Mouse (Mus musculus): ENCODE measurements at regions not wholly inside any gene's neighbourhood (a gene's known extent, or its start where the extent isn't known, plus 50 kb on each side); places are given as distances from the start of the nearest gene placed in this dataset.

- H3K4me2 ChIP-seq (ENCODE audit: insufficient read depth, low read depth, poor library complexity, severe bottlenecking) = no peak overlapping the region
- dilution Hi-C loops (cut with MboI; ENCODE audit: extremely low pct_ligation_motif_present, extremely low pct_unique_long_range_greater_than_20kb, low sequenced_read_pairs) = no loop called here
- in situ Hi-C loops (cut with MboI; ENCODE audit: low pct_ligation_motif_present, low pct_unique_long_range_greater_than_20kb, low sequenced_read_pairs) = loop anchor here (10.0 kb wide), 1 partner anchor 176 kb away; no protein-coding TSS in a partner anchor
- H3K9me3 ChIP-seq (replicated peaks; ENCODE audit: low read length) = no peaks in the 10 kb centered on the region
- no peaks in the 10 kb centered on the region for H3K4me1 ChIP-seq (ENCODE audit: control insufficient read depth in 1 of 2, insufficient read depth in 2 of 2)
- H3K36me3 ChIP-seq (replicated peaks in 1 of 2; ENCODE audit: control insufficient read depth in 1 of 2, insufficient read depth in 1 of 2, low read length in 1 of 2) = no peaks in the 10 kb centered on the region
- no peaks in the 10 kb centered on the region for H3K27me3 ChIP-seq (replicated peaks)
- no peaks in the 10 kb centered on the region for H3K79me2 ChIP-seq (replicated peaks; ENCODE audit: control insufficient read depth, extremely low read depth, insufficient read depth, poor library complexity, severe bottlenecking)
- no peak overlapping the region for H3K9ac ChIP-seq (ENCODE audit: insufficient read depth, low read depth)
- no peak overlapping the region for H3K4me3 ChIP-seq (replicated peaks in 1 of 3; ENCODE audit: low read depth in 2 of 3, low read length in 2 of 3, poor library complexity in 1 of 3)
- no peak for DNase-seq (ENCODE audit: extremely low read depth)
- H3K27ac ChIP-seq (ENCODE audit: insufficient read depth, low read depth) = no peak overlapping the region; the same call in 1 of the 2 replicates
- no peak for TF ChIP-seq PAX5 (IDR thresholded peaks at IDR 0.05; ENCODE audit: low read length)
- no peak for TF ChIP-seq TBP (conservative IDR thresholded peaks at IDR 0.05; ENCODE audit: low read depth, low read length)
- no peak for TF ChIP-seq RAD21 (IDR thresholded peaks at IDR 0.05; ENCODE audit: low read depth, low read length)
- no peak for TF ChIP-seq ELF1 (IDR thresholded peaks at IDR 0.05; ENCODE audit: low read depth, low read length)
- no peak for TF ChIP-seq JUND (conservative IDR thresholded peaks at IDR 0.05; ENCODE audit: low read depth, low read length)
- TF ChIP-seq USF1 (IDR thresholded peaks at IDR 0.05; ENCODE audit: low read depth, low read length) = no peak
- TF ChIP-seq BHLHE40 (IDR thresholded peaks at IDR 0.05; ENCODE audit: low read depth, low read length) = no peak
- no peak for TF ChIP-seq ETS1 (conservative IDR thresholded peaks at IDR 0.05; ENCODE audit: low read depth, low read length)
- no peak for TF ChIP-seq MEF2A (IDR thresholded peaks at IDR 0.05; ENCODE audit: borderline replicate concordance, low read depth, low read length)
- TF ChIP-seq CTCF (conservative IDR thresholded peaks at IDR 0.05 in 1 of 2, IDR thresholded peaks at IDR 0.05 in 1 of 2; ENCODE audit: low read depth in 2 of 2, low read length in 2 of 2) = no peak
Measured at GRCm38 (mm10) chr6:35388827-35389226, 62.9 kb upstream of the Fam180a start.

DNA sequence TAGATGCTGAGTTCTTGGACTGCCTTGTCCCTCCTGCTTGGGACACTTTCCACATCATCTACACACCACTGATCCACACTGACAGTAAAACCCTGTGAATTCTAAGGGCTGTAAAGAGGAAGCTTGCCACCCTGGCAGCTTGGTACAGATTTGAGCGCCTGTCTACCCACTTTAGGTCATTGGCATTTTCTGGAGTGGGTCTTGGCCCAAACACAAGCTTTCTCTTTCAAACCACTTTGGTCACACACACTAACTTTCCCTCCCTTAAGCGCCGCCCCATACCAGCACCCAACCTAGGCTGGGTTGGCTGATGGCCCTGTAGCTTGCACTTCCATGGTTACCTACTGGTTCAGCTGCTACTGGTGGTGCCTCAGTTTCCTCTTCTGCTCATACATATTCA is 55.6 kb upstream of the Fam180a start:
- in situ Hi-C loops (cut with MboI; ENCODE audit: low pct_ligation_motif_present, low pct_unique_long_range_greater_than_20kb, low sequenced_read_pairs) (loop anchor here (10.0 kb wide), 1 partner anchor 183 kb away; no protein-coding TSS in a partner anchor), dilution Hi-C loops (cut with MboI; ENCODE audit: extremely low pct_ligation_motif_present, extremely low pct_unique_long_range_greater_than_20kb, low sequenced_read_pairs) (no loop called here)
- TF ChIP-seq TCF12 (IDR thresholded peaks at IDR 0.05; ENCODE audit: low read depth, low read length) (no peak), ZKSCAN1 (IDR thresholded peaks at IDR 0.05; ENCODE audit: borderline replicate concordance, low read depth, low read length) (no peak), GABPA (IDR thresholded peaks at IDR 0.05; ENCODE audit: insufficient replicate concordance, low read depth, low read length) (no peak), NRF1 (IDR thresholded peaks at IDR 0.05; ENCODE audit: low read depth, low read length) (no peak), NELFE (IDR thresholded peaks at IDR 0.05; ENCODE audit: low read depth, low read length) (no peak), RAD21 (IDR thresholded peaks at IDR 0.05; ENCODE audit: low read depth, low read length) (no peak), POLR2A (IDR thresholded peaks at IDR 0.05; ENCODE audit: low read depth, low read length) (no peak), KAT2A (IDR thresholded peaks at IDR 0.05; ENCODE audit: insufficient replicate concordance, low read length) (no peak), JUND (conservative IDR thresholded peaks at IDR 0.05; ENCODE audit: low read depth, low read length) (no peak)
- H3K27ac ChIP-seq (ENCODE audit: insufficient read depth, low read depth) = no peak overlapping the region
- H3K4me2 ChIP-seq (ENCODE audit: insufficient read depth, low read depth, poor library complexity, severe bottlenecking) = no peak overlapping the region
- no peaks in the 10 kb centered on the region for H3K9me3 ChIP-seq (replicated peaks; ENCODE audit: low read length)
- no peaks in the 10 kb centered on the region for H3K36me3 ChIP-seq (replicated peaks in 1 of 2; ENCODE audit: control insufficient read depth in 1 of 2, insufficient read depth in 1 of 2, low read length in 1 of 2)
- no peaks in the 10 kb centered on the region for H3K27me3 ChIP-seq (replicated peaks)
- peaks cover 0 to 14% of the 10 kb centered on the region in 2 experiments; a peak in 2 of 4 replicates for H3K4me1 ChIP-seq (ENCODE audit: control insufficient read depth in 1 of 2, insufficient read depth in 2 of 2)
- no peak for DNase-seq (ENCODE audit: extremely low read depth)
- H3K9ac ChIP-seq (ENCODE audit: insufficient read depth, low read depth) = no peak overlapping the region
- H3K79me2 ChIP-seq (replicated peaks; ENCODE audit: control insufficient read depth, extremely low read depth, insufficient read depth, poor library complexity, severe bottlenecking) = no peaks in the 10 kb centered on the region
- no peak overlapping the region for H3K4me3 ChIP-seq (replicated peaks in 1 of 3; ENCODE audit: low read depth in 2 of 3, low read length in 2 of 3, poor library complexity in 1 of 3)

All from CH12.LX (cell line).